Mouse (Mus musculus) forebrain, embryonic 10.5 days (tissue): ENCODE results near the gene Cracr2b. TPM values are rescaled to one million over a fixed set of nuclear protein-coding genes. Genes with fewer than 3 reads are reported as not detected.

ENCODE experiments used
- DNase-seq: peaks from one replicate; pipeline ENCODE4 v3.0.0-alpha.2; 2017; ENCODE audit warnings: low spot score; ENCODE audit errors: extremely low spot score
- H3K27ac ChIP-seq: fragments of 300-500 bp; sonication (generic); 2 replicates; pipeline ENCODE4 v1.5.1; 2016; ENCODE audit warnings: mild to moderate bottlenecking
- H3K27me3 ChIP-seq: fragments of 300-500 bp; sonication (generic); 2 replicates; pipeline ENCODE4 v1.6.1; 2016; ENCODE audit warnings: mild to moderate bottlenecking; ENCODE audit not compliant: poor library complexity, severe bottlenecking
- H3K36me3 ChIP-seq: fragments of 300-500 bp; sonication (generic); replicated peaks from 2 replicates; pipeline ENCODE4 v1.6.1; 2016; ENCODE audit warnings: mild to moderate bottlenecking, moderate library complexity
- H3K4me1 ChIP-seq: fragments of 300-500 bp; sonication (generic); 2 replicates; pipeline ENCODE4 v1.6.1; 2016
- H3K4me3 ChIP-seq: fragments of 300-500 bp; sonication (generic); 2 replicates; pipeline ENCODE4 v1.5.1; 2016; ENCODE audit warnings: mild to moderate bottlenecking, moderate library complexity
- H3K9me3 ChIP-seq: fragments of 300-500 bp; sonication (generic); 2 replicates; pipeline ENCODE4 v1.6.1; 2016; ENCODE audit warnings: mild to moderate bottlenecking, moderate library complexity
- WGBS: fragments of 180-500 bp; shearing (Covaris S2); methylation state at CpG from one replicate; pipeline ENCODE4 v1.1.7; 2016; 5-methylcytosine and 5-hydroxymethylcytosine counted together
- polyA plus RNA-seq: library from polyadenylated mRNA; unstranded; fragments of >200 nt; fragmentation: Nextera tagmentation; extraction: Ambion mirVana; gene quantifications from 2 replicates; pipeline ENCODE4 v1.2.1, GENCODE M21; 2016

Gene Cracr2b
- polyA plus RNA-seq, 1 experiment from 2014 or later = 6.2 TPM

DNA sequence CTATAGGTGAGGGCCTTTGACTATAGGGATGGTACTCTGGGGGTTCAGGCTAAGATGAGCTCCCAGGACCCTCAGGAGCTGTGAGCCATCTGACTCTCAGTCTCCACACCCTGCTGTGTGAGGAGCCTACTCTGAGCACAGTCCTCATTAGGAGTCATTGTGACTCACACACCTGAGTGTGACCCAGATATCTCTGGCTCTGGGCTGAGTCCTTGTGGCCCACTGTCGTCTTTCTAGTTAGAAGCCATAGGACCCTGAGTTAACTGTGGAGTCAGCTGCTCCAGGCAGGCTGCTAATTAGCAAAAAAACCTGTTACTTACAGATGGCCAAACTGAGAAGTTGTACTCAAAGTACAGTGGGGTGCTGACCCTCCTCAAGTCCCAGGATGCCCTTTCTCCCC lies 32.8 kb downstream of the Cracr2b start:
- DNase-seq = no peak
- no peak overlapping the region for H3K4me3 ChIP-seq
- no peak overlapping the region for H3K27ac ChIP-seq
- no peaks in the 10 kb centered on the region for H3K9me3 ChIP-seq
- no peaks in the 10 kb centered on the region for H3K27me3 ChIP-seq
- H3K36me3 ChIP-seq = peaks cover 49% of the 10 kb centered on the region
- 86% methylated on average over 1 of the region's 1 CpGs for WGBS
- no peaks in the 10 kb centered on the region for H3K4me1 ChIP-seq

DNA sequence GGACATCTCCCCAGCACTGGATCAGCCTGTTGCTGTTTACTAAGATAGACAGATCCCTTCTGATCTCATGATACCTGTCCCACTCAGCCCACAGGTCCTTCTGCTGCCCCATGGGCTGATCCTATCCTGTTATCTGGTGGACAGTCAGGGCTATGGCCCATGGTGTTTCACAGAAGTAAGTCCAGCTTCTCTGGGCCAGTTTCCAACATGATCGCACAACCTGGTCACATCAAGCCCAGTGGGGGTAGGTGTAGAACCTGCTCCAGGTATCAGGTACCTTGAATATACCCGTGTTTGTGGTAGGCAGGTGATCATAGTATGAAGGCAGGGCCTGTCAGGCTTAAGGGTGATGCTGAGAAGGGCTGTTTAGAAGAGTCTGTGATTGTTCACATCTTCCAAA lies 34.5 kb downstream of the Cracr2b start:
- Histone ChIP-seq H3K9me3 (no peaks in the 10 kb centered on the region), H3K27ac (no peak overlapping the region), H3K4me1 (no peaks in the 10 kb centered on the region), H3K4me3 (no peak overlapping the region), H3K36me3 (peaks cover 61% of the 10 kb centered on the region), H3K27me3 (no peaks in the 10 kb centered on the region)
- DNase-seq = no peak
- WGBS = 83% methylated on average over 2 of the region's 2 CpGs

DNA sequence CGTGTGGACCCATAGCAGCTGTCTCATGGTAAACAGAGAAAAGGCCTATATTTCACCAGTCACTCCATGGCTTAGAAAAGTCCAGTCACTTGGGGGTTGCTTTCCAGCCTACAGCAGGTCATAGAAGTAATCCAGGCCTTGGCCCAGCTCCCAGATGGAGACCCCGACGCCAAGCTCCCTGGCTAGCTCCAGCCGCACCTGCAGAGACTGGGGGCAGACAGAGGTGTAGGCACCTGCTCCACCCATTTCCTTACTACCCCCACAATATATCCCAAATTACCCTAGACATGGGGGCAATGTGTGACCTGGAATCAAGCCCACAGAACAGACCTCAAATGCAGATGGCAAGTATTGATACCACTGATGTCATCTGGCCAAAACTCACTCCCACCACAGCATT lies 35.0 kb downstream of the Cracr2b start:
- peaks cover 56% of the 10 kb centered on the region for H3K36me3 ChIP-seq
- DNase-seq = no peak
- no peak overlapping the region for H3K27ac ChIP-seq
- H3K9me3 ChIP-seq = no peaks in the 10 kb centered on the region
- no peaks in the 10 kb centered on the region for H3K27me3 ChIP-seq
- H3K4me3 ChIP-seq = no peak overlapping the region
- 90% methylated on average over 4 of the region's 4 CpGs for WGBS
- H3K4me1 ChIP-seq = no peaks in the 10 kb centered on the region

- no peaks in the 10 kb centered on the region for H3K27me3 ChIP-seq
- WGBS = 96% methylated on average over 3 of the region's 3 CpGs
- no peak for DNase-seq
- no peak overlapping the region for H3K4me3 ChIP-seq
- no peaks in the 10 kb centered on the region for H3K4me1 ChIP-seq
- H3K9me3 ChIP-seq = no peaks in the 10 kb centered on the region
- peaks cover 41% of the 10 kb centered on the region for H3K36me3 ChIP-seq
- no peak overlapping the region for H3K27ac ChIP-seq
These were observed 36.7 kb downstream of the Cracr2b start for GRCm38 (mm10) chr7:141497600-141497999.

- DNase-seq = no peak
- no peak overlapping the region for H3K4me3 ChIP-seq
- H3K4me1 ChIP-seq = peaks cover 14% of the 10 kb centered on the region
- no peaks in the 10 kb centered on the region; the same call in 1 of the 2 replicates for H3K9me3 ChIP-seq
- no peaks in the 10 kb centered on the region for H3K27me3 ChIP-seq
- 91% methylated on average over 7 of the region's 7 CpGs for WGBS
- peaks cover 28% of the 10 kb centered on the region for H3K36me3 ChIP-seq
- no peak overlapping the region for H3K27ac ChIP-seq
These were observed 41.1 kb downstream of the Cracr2b start for GRCm38 (mm10) chr7:141501820-141502555.

DNA sequence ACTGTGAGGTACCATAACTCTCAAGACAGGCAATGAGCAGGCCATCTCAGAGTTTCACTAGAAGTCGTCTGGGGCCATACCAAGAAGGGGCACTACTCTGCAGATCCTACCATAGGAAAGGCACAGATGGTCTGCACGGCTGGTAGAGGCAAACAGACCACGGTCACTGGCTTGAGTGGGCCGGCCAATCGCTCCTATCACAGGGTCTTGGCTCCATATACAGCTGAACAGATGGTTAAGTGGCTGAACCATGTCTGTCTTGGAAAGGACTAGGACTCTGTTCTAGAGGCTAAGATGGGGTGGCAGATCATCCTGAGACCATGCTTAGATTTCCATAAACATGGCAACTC lies 41.6 kb downstream of the Cracr2b start:
- 94% methylated on average over 5 of the region's 5 CpGs for WGBS
- DNase-seq = no peak
- Histone ChIP-seq H3K9me3 (peaks cover 2% of the 10 kb centered on the region; the same call in 1 of the 2 replicates), H3K27me3 (no peaks in the 10 kb centered on the region), H3K4me3 (no peak overlapping the region), H3K27ac (no peak overlapping the region), H3K36me3 (peaks cover 34% of the 10 kb centered on the region), H3K4me1 (peaks cover 17% of the 10 kb centered on the region)

DNA sequence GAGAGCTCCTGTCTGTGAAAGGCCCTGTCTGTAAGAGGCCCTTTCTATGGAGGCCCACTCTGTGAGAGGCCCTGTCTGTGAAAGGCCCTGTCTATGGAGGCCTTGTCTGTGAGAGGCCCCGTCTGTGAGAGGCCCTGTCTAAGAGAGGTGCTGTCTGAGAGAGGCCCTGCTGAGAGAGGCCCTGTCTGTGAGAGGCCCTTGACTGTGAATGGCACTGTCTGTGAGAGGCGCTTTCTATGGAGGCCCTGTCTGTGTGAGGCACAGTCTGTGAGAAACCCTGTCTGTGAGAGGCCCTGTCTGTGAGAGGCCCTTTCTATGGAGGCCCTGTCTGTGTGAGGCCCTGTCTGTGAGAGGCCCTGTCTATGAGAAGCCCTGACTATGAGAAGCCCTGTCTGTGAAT lies 45.4 kb downstream of the Cracr2b start:
- Histone ChIP-seq H3K27me3 (no peaks in the 10 kb centered on the region), H3K9me3 (peaks cover 2% of the 10 kb centered on the region; the same call in 1 of the 2 replicates), H3K4me1 (peaks cover 31% of the 10 kb centered on the region), H3K4me3 (peak overlapping the region; percentile 8; the same call in 1 of the 2 replicates), H3K27ac (peak overlapping the region; percentile 82), H3K36me3 (peaks cover 39% of the 10 kb centered on the region)
- no peak for DNase-seq
- WGBS = 80% methylated on average over 2 of the region's 2 CpGs

- H3K27ac ChIP-seq = peak overlapping the region; percentile 82
- H3K4me1 ChIP-seq = peaks cover 31% of the 10 kb centered on the region
- H3K36me3 ChIP-seq = peaks cover 42% of the 10 kb centered on the region
- no peaks in the 10 kb centered on the region for H3K27me3 ChIP-seq
- DNase-seq = no peak
- peaks cover 2% of the 10 kb centered on the region; the same call in 1 of the 2 replicates for H3K9me3 ChIP-seq
- 0 out of 2 replicates have a peak overlapping the region, but pooled peaks have one; percentile 5 for H3K4me3 ChIP-seq
These were observed 47.3 kb downstream of the Cracr2b start for GRCm38 (mm10) chr7:141508160-141508559.

DNA sequence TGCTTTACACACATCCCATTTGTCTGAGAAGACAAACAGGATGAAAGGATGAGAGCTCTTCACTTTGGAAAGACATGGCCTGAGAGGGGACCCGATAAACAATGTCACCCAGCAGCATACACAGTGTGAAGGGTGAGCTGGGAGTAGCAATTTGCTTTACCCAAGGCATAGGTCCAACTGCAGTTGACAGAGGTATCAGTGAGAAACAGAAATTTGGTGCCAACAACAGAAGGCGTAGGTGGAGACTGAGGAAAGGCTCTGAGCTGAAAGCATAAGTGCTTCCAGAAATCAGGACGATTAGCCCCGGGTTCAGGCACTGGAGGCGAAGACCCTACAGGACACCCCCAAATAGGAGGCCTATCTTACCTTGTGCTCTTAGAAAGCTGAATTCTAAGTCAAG lies 49.3 kb downstream of the Cracr2b start:
- peaks cover 49% of the 10 kb centered on the region for H3K36me3 ChIP-seq
- peaks cover 31% of the 10 kb centered on the region for H3K4me1 ChIP-seq
- H3K27me3 ChIP-seq = no peaks in the 10 kb centered on the region
- DNase-seq = no peak
- H3K9me3 ChIP-seq = peaks cover 2% of the 10 kb centered on the region; the same call in 1 of the 2 replicates
- peak overlapping the region; percentile 26; the same call in 1 of the 2 replicates for H3K27ac ChIP-seq
- no peak overlapping the region for H3K4me3 ChIP-seq
- WGBS = 93% methylated on average over 5 of the region's 5 CpGs

GRCm38 (mm10) chr7:141510681-141511191 lies 49.8 kb downstream of the Cracr2b start:
- 70% methylated on average over 8 of the region's 8 CpGs for WGBS
- Histone ChIP-seq H3K4me1 (peaks cover 28% of the 10 kb centered on the region), H3K4me3 (no peak overlapping the region), H3K9me3 (peaks cover 2% of the 10 kb centered on the region; the same call in 1 of the 2 replicates), H3K36me3 (peaks cover 50% of the 10 kb centered on the region), H3K27me3 (no peaks in the 10 kb centered on the region), H3K27ac (peak overlapping the region; percentile 26; the same call in 1 of the 2 replicates)
- DNase-seq = no peak

Other genes starting within 250 kb of the Cracr2b start
- gene Lmntd2, start 247.0 kb upstream of the Cracr2b start, polyA plus RNA-seq = 3.4 and 4.4 TPM in 2 replicates
- gene Rassf7, start 245.2 kb upstream of the Cracr2b start, polyA plus RNA-seq = 50.8 and 53.8 TPM in 2 replicates
- 121 and 124 TPM in 2 replicates for gene Phrf1, start 232.3 kb upstream of the Cracr2b start, polyA plus RNA-seq
- 0.15 and 0.23 TPM in 2 replicates for gene Irf7, start 194.6 kb upstream of the Cracr2b start, polyA plus RNA-seq
- not detected in 2 replicates for gene Cdhr5, start 184.3 kb upstream of the Cracr2b start, polyA plus RNA-seq
- gene Sct, start 182.0 kb upstream of the Cracr2b start, polyA plus RNA-seq = 0.87 and 1.7 TPM in 2 replicates
- gene Drd4, start 169.1 kb upstream of the Cracr2b start, polyA plus RNA-seq = 0.17 and 0.46 TPM in 2 replicates
- gene Deaf1, start 133.4 kb upstream of the Cracr2b start, polyA plus RNA-seq = 59.2 and 59.3 TPM in 2 replicates
- gene Tmem80, start 133.4 kb upstream of the Cracr2b start, polyA plus RNA-seq = 48.2 and 51.0 TPM in 2 replicates
- gene Eps8l2, start 122.2 kb upstream of the Cracr2b start, polyA plus RNA-seq = 4.2 and 4.5 TPM in 2 replicates
- 335 and 368 TPM in 2 replicates for gene Taldo1, start 68.9 kb upstream of the Cracr2b start, polyA plus RNA-seq
- gene Gatd1, start 47.0 kb upstream of the Cracr2b start, polyA plus RNA-seq = 43.2 and 44.7 TPM in 2 replicates
- gene Cend1, start 31.6 kb upstream of the Cracr2b start, polyA plus RNA-seq = 7.7 and 8.7 TPM in 2 replicates
- gene Slc25a22, start 23.2 kb upstream of the Cracr2b start, polyA plus RNA-seq = 46.8 and 49.6 TPM in 2 replicates
- gene Pidd1, start 17.1 kb upstream of the Cracr2b start, polyA plus RNA-seq = 24.9 and 26.4 TPM in 2 replicates
- gene Rplp2, start 13.7 kb upstream of the Cracr2b start, polyA plus RNA-seq = 1,198 and 1,216 TPM in 2 replicates
- gene Pnpla2, start 5.9 kb upstream of the Cracr2b start, polyA plus RNA-seq = 15.9 and 18.2 TPM in 2 replicates
- 15.2 and 17.7 TPM in 2 replicates for gene Cd151, start 6.3 kb downstream of the Cracr2b start, polyA plus RNA-seq
- gene Polr2l, start 14.0 kb downstream of the Cracr2b start, polyA plus RNA-seq = 87.0 and 95.7 TPM in 2 replicates
- gene Tspan4, start 14.1 kb downstream of the Cracr2b start, polyA plus RNA-seq = 31.4 and 37.9 TPM in 2 replicates
- 24.8 and 25.4 TPM in 2 replicates for gene Chid1, start 78.8 kb downstream of the Cracr2b start, polyA plus RNA-seq
- gene Ap2a2, start 101.1 kb downstream of the Cracr2b start, polyA plus RNA-seq = 104 and 105 TPM in 2 replicates
- gene Muc6, start 194.2 kb downstream of the Cracr2b start, polyA plus RNA-seq = 0.11 and 0.16 TPM in 2 replicates
- 0.17 TPM in 1 of 2 replicates, not detected in the other for gene Muc2, start 229.2 kb downstream of the Cracr2b start, polyA plus RNA-seq